Mouse (Mus musculus) spleen, adult 2 months (tissue): ENCODE measurements at regions not wholly inside any gene's neighbourhood (a gene's known extent, or its start where the extent isn't known, plus 50 kb on each side); places are given as distances from the start of the nearest gene placed in this dataset.

ENCODE experiments used
- DNase-seq, 2 experiments: peaks; one replicate each; pipeline versions ENCODE4 v3.0.0 to v3.0.0-alpha.2; 2012 to 2021; ENCODE audit warnings: low spot score in 2 of 2, low read depth in 1 of 2
- H3K27ac ChIP-seq: fragments of 200-500 bp; 2 replicates; pipeline ENCODE4 v1.5.1; 2012; ENCODE audit warnings: low read length, inconsistent platforms; ENCODE audit not compliant: insufficient read depth
- H3K27me3 ChIP-seq: fragments of 200-500 bp; 2 replicates; pipeline ENCODE4 v1.6.1; 2012; ENCODE audit warnings: mild to moderate bottlenecking, moderate library complexity, low read length, inconsistent platforms; ENCODE audit not compliant: control insufficient read depth, insufficient read depth
- H3K36me3 ChIP-seq: fragments of 200-500 bp; 2 replicates; pipeline ENCODE4 v1.6.1; 2012; ENCODE audit warnings: mild to moderate bottlenecking, low read length, inconsistent platforms; ENCODE audit not compliant: control insufficient read depth, insufficient read depth
- H3K4me1 ChIP-seq: fragments of 200-500 bp; 2 replicates; pipeline ENCODE4 v1.6.1; 2011; ENCODE audit warnings: inconsistent platforms; ENCODE audit not compliant: control insufficient read depth, insufficient read depth, insufficient read length
- H3K4me3 ChIP-seq: fragments of 200-500 bp; 2 replicates; pipeline ENCODE4 v1.5.1; 2011; ENCODE audit warnings: mild to moderate bottlenecking, inconsistent platforms; ENCODE audit not compliant: insufficient read depth, insufficient read length; ENCODE audit errors: extremely low read depth
- CTCF ChIP-seq: fragments of 200-500 bp; IDR thresholded peaks from 2 replicates; pipeline ENCODE4 v1.5.1; 2011; ENCODE audit warnings: mild to moderate bottlenecking, inconsistent platforms; ENCODE audit not compliant: insufficient read depth, insufficient read length, insufficient replicate concordance; ENCODE audit errors: extremely low read depth
- POLR2A ChIP-seq: fragments of 200-500 bp; IDR thresholded peaks from 2 replicates; pipeline ENCODE4 v1.6.1; 2011; ENCODE audit warnings: low read depth, low read length, inconsistent platforms
- WGBS: fragments of 180-500 bp; shearing (Covaris S2); methylation state at CpG from one replicate; pipeline ENCODE4 v1.1.7; 2018; 5-methylcytosine and 5-hydroxymethylcytosine counted together

DNA sequence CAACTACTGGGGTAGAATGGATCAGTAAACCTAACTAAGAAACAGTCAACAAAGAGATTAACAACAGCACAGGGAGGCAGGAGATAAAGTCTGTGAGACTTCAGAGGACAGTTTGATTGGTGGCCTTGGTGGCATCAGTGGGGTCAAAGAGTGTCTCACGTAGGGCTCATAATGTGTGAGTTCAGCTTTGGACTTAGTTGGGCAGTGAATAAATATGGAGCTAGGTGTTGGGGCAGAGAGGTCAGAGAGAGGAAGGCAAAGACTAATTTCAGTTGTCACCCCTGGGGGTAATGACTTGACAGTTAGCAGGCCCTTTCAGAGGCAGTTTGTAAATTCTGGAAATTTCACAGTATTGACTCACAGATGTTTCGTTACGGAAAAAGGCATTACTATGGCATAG lies 75.8 kb downstream of the Phlda1 start:
- WGBS = 95% methylated on average over 3 of the region's 3 CpGs
- Histone ChIP-seq H3K27me3 (no peaks in the 10 kb centered on the region), H3K27ac (no peak overlapping the region), H3K4me1 (peaks cover 2% of the 10 kb centered on the region; the same call in 1 of the 2 replicates), H3K36me3 (no peaks in the 10 kb centered on the region), H3K4me3 (no peak overlapping the region)
- no peak for DNase-seq
- TF ChIP-seq POLR2A = no peak

- Histone ChIP-seq H3K27ac (no peak overlapping the region), H3K4me1 (peaks cover 2% of the 10 kb centered on the region; the same call in 1 of the 2 replicates), H3K4me3 (no peak overlapping the region), H3K36me3 (no peaks in the 10 kb centered on the region), H3K27me3 (no peaks in the 10 kb centered on the region)
- TF ChIP-seq CTCF (no peak), POLR2A (no peak)
- no peak for DNase-seq
- WGBS = 85% methylated on average over 14 of the region's 14 CpGs
These were observed 76.4 kb downstream of the Phlda1 start for GRCm38 (mm10) chr10:111582321-111583123.

DNA sequence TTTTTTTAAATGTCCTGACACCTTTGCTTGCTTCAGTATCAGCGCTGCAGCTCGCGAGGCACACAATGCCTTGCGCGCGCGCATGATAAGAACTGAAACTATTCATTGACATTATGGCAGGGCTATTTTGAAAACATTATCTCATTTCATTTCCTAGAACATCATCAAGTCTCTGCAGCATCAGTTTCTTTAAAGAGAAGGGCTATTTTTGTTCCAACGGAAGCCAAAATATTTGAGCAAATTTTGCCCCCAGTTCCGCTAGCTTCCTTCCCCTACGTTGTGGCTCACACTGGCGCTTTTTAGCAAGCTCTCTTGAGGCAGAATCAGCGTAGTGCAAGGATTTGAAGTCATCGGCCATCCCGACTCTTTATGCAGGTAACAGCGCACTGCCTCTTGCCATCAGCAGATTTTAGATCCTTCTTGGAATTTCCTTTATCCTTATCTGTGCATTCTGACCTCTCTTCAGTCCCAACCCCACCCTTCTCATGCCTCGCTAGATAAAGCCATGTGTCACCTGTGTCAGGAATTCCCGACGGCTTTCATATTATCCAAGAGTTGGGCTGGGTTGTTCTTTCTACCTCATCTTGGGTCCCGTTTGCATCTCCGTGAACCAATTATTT lies 77.1 kb downstream of the Phlda1 start:
- TF ChIP-seq CTCF (no peak), POLR2A (no peak)
- no peaks in the 10 kb centered on the region for H3K27me3 ChIP-seq
- H3K36me3 ChIP-seq = no peaks in the 10 kb centered on the region
- WGBS = 62% methylated on average over 20 of the region's 20 CpGs
- H3K4me1 ChIP-seq = no peaks in the 10 kb centered on the region; the same call in 1 of the 2 replicates
- no peak overlapping the region for H3K4me3 ChIP-seq
- DNase-seq = peak in 1 of 2 experiments; percentile 19
- H3K27ac ChIP-seq = no peak overlapping the region

DNA sequence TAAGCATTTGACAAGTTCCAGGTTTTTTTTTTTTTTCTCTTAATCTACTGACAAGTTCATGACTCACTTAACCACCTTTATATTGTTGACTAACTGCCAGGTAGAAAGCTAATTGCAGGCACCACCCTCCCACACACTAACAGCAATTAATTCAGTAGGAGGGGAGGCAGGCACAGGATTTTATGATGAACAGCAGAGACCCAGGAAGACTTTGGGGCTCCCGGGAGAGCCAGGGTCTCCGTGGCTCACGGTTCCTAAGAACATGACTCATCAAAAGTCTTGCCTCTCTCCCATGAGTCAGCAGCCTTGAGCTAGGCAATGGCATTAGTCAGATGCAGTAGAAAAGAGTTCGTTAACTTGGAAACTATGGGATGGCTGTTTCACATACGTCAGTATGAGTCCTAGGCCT lies 77.7 kb downstream of the Phlda1 start:
- TF ChIP-seq POLR2A = no peak
- no peak for TF ChIP-seq CTCF
- no peak for DNase-seq
- Histone ChIP-seq H3K4me1 (no peaks in the 10 kb centered on the region; the same call in 1 of the 2 replicates), H3K36me3 (no peaks in the 10 kb centered on the region), H3K4me3 (no peak overlapping the region), H3K27ac (no peak overlapping the region), H3K27me3 (no peaks in the 10 kb centered on the region)
- 91% methylated on average over 5 of the region's 5 CpGs for WGBS

GRCm38 (mm10) chr10:111587891-111588611 lies 82.0 kb downstream of the Phlda1 start:
- DNase-seq = no peak

GRCm38 (mm10) chr10:111589186-111589585 lies 83.1 kb downstream of the Phlda1 start:
- Histone ChIP-seq H3K4me1 (no peaks in the 10 kb centered on the region), H3K36me3 (no peaks in the 10 kb centered on the region), H3K27me3 (no peaks in the 10 kb centered on the region), H3K4me3 (no peak overlapping the region), H3K27ac (no peak overlapping the region)
- TF ChIP-seq POLR2A = no peak
- 82% methylated on average over 3 of the region's 3 CpGs for WGBS
- DNase-seq = no peak

More at GRCm38 (mm10) chr10:111587891-111588611, 82.0 kb downstream of the Phlda1 start:
- H3K27me3 ChIP-seq = no peaks in the 10 kb centered on the region
- TF ChIP-seq CTCF = no peak
- H3K4me1 ChIP-seq = no peaks in the 10 kb centered on the region; the same call in 1 of the 2 replicates
- WGBS = 43% methylated on average over 4 of the region's 4 CpGs
- no peak overlapping the region for H3K4me3 ChIP-seq
- H3K27ac ChIP-seq = no peak overlapping the region
- H3K36me3 ChIP-seq = no peaks in the 10 kb centered on the region
